Mouse (Mus musculus): Measurements from ENCODE around the gene Polr2a. TPM values are rescaled to one million over a fixed set of nuclear protein-coding genes. Genes with fewer than 3 reads are reported as not detected.
"Not testable (repeated sequence)": the region's sequence is repeated elsewhere in the genome, so short reads cannot be mapped to it uniquely, and the experiment has no call there.

Polr2a gene
- polyA plus RNA-seq, 1 experiment from 2014 or later = 23.7 TPM

GRCm38 (mm10) chr11:69704613-69705010, 53.8 kb downstream of the Polr2a start:
- Histone ChIP-seq H3K9ac (no peak overlapping the region), H3K4me2 (no peak overlapping the region), H3K4me3 (no peak overlapping the region), H3K27me3 (replicated peaks) (no peaks in the 10 kb centered on the region), H3K36me3 (no peaks in the 10 kb centered on the region), H3K4me1 (replicated peaks) (peaks cover 12% of the 10 kb centered on the region), H3K27ac (ENCODE audit: poor library complexity, severe bottlenecking) (no peak overlapping the region), H3K9me3 (replicated peaks) (no peaks in the 10 kb centered on the region)
- no peak for ATAC-seq (ENCODE audit: insufficient number of reproducible peaks, low FRiP score)
- 51% methylated on average over 2 of the region's 2 CpGs for WGBS

DNA sequence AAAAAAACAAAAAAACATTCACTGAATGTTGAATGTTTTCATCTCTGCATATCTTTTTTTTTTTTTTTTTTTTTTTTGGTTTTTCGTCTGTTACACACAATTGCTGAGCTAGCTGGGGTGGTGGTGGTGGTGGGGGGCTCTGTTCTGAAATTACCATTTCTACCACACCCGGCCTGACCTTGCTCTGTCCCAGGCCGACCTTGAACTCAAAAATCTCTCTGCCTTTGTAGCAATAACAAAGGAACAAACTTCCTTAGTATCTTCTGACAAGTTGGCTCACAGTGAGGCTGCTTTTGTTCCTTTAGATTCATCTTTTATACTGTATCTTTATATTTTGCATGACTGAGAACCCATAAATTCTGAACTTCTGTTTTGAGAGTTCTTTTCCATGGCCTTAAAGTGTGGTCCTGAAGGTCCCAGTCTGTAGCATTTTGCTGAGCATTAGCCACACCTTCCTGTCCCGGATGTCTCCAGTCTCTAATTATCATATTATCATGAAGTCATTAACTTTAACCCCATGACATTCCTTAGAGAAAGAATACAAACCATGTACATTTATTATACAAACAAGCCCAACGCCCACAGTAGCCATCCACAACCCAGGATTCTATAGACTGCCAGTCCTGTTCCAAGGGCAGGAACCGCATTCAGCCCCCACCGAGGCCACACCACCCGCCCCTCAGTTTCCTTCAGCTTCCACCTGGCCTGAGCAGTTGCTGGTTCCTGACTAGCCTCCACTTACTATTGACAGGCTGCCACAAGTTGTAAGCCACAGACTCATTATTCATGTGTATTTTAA, 54.4 kb downstream of the Polr2a start:
- peaks cover 15% of the 10 kb centered on the region for H3K4me1 ChIP-seq (replicated peaks)
- H3K27ac ChIP-seq (ENCODE audit: poor library complexity, severe bottlenecking) = no peak overlapping the region
- no peak for ATAC-seq (ENCODE audit: insufficient number of reproducible peaks, low FRiP score)
- no peak overlapping the region for H3K9ac ChIP-seq
- H3K4me3 ChIP-seq = no peak overlapping the region
- no peaks in the 10 kb centered on the region for H3K36me3 ChIP-seq
- H3K4me2 ChIP-seq = no peak overlapping the region
- 67% methylated on average over 8 of the region's 8 CpGs for WGBS
- H3K9me3 ChIP-seq (replicated peaks) = no peaks in the 10 kb centered on the region
- no peaks in the 10 kb centered on the region for H3K27me3 ChIP-seq (replicated peaks)

DNA sequence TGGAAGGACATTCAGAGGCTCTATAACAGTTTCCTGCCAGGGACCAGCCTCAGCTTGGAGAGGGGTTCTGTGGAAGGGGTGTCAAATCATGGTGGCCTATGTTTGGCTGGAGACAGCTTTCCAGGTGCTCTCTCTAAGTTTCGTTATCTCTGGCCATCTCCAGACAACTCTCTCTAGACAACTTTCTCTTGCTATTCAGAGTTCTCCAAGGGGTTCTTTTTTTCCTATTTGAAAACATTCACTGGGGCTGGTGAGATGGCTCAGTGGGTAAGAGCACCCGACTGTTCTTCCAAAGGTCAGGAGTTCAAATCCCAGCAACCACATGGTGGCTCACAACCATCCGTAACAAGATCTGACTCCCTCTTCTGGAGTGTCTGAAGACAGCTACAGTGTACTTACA, 55.1 kb downstream of the Polr2a start:
- not testable (repeated sequence) for H3K27ac ChIP-seq (ENCODE audit: poor library complexity, severe bottlenecking); ATAC-seq (ENCODE audit: insufficient number of reproducible peaks, low FRiP score); H3K27me3 ChIP-seq (replicated peaks); H3K4me2 ChIP-seq; H3K36me3 ChIP-seq; H3K9me3 ChIP-seq (replicated peaks); H3K9ac ChIP-seq; H3K4me3 ChIP-seq
- peaks cover 12% of the 10 kb centered on the region for H3K4me1 ChIP-seq (replicated peaks)
- 82% methylated on average over 3 of the region's 3 CpGs for WGBS

- H3K9ac ChIP-seq; H3K4me3 ChIP-seq; H3K27me3 ChIP-seq (replicated peaks); H3K9me3 ChIP-seq (replicated peaks); ATAC-seq (ENCODE audit: insufficient number of reproducible peaks, low FRiP score); H3K27ac ChIP-seq (ENCODE audit: poor library complexity, severe bottlenecking); H3K4me2 ChIP-seq; H3K36me3 ChIP-seq: not testable (repeated sequence)
- WGBS = 93% methylated on average over 10 of the region's 10 CpGs
- H3K4me1 ChIP-seq (replicated peaks) = peaks cover 12% of the 10 kb centered on the region
Observed at GRCm38 (mm10) chr11:69702886-69703285, 55.6 kb downstream of the Polr2a start.

GRCm38 (mm10) chr11:69699595-69699994, 58.8 kb downstream of the Polr2a start:
- peaks cover 22% of the 10 kb centered on the region for H3K4me1 ChIP-seq (replicated peaks)
- no peak overlapping the region for H3K27ac ChIP-seq (ENCODE audit: poor library complexity, severe bottlenecking)
- 0 out of 2 replicates have a peak, but pooled peaks cover 2% of the 10 kb centered on the region for H3K9me3 ChIP-seq (replicated peaks)
- no peak overlapping the region; the same call in 1 of the 2 replicates for H3K9ac ChIP-seq
- ATAC-seq (ENCODE audit: insufficient number of reproducible peaks, low FRiP score) = no peak
- no peaks in the 10 kb centered on the region for H3K36me3 ChIP-seq
- no peaks in the 10 kb centered on the region for H3K27me3 ChIP-seq (replicated peaks)
- WGBS = 12% methylated on average over 1 of the region's 1 CpGs
- 0 out of 2 replicates have a peak overlapping the region, but pooled peaks have one; percentile 1 for H3K4me2 ChIP-seq
- H3K4me3 ChIP-seq = no peak overlapping the region

- no peak for ATAC-seq (ENCODE audit: insufficient number of reproducible peaks, low FRiP score)
- Histone ChIP-seq H3K27me3 (replicated peaks) (no peaks in the 10 kb centered on the region), H3K36me3 (no peaks in the 10 kb centered on the region), H3K27ac (ENCODE audit: poor library complexity, severe bottlenecking) (no peak overlapping the region), H3K9me3 (replicated peaks) (0 out of 2 replicates have a peak, but pooled peaks cover 2% of the 10 kb centered on the region), H3K4me3 (no peak overlapping the region), H3K4me2 (no peak overlapping the region), H3K9ac (no peak overlapping the region), H3K4me1 (replicated peaks) (peaks cover 22% of the 10 kb centered on the region)
- WGBS = 68% methylated on average over 5 of the region's 5 CpGs
Observed at GRCm38 (mm10) chr11:69698574-69698973, 59.9 kb downstream of the Polr2a start.

GRCm38 (mm10) chr11:69697396-69697795, 61.0 kb downstream of the Polr2a start:
- WGBS = 81% methylated on average over 3 of the region's 3 CpGs
- no peak for ATAC-seq (ENCODE audit: insufficient number of reproducible peaks, low FRiP score)
- H3K4me3 ChIP-seq = no peak overlapping the region
- H3K9me3 ChIP-seq (replicated peaks) = 0 out of 2 replicates have a peak, but pooled peaks cover 2% of the 10 kb centered on the region
- no peaks in the 10 kb centered on the region for H3K27me3 ChIP-seq (replicated peaks)
- H3K27ac ChIP-seq (ENCODE audit: poor library complexity, severe bottlenecking) = no peak overlapping the region
- H3K9ac ChIP-seq = no peak overlapping the region
- no peaks in the 10 kb centered on the region for H3K36me3 ChIP-seq
- H3K4me2 ChIP-seq = no peak overlapping the region
- H3K4me1 ChIP-seq (replicated peaks) = peaks cover 26% of the 10 kb centered on the region

GRCm38 (mm10) chr11:69695361-69696181, 62.9 kb downstream of the Polr2a start, which contains the start of the genes Tnfsf12 and Tnfsfm13:
Gene Tnfsf12, minus strand, starts transcription at chr11:69695849.
Gene Tnfsfm13, minus strand, starts transcription at chr11:69696098.
- WGBS = 1% methylated on average over 39 of the region's 41 CpGs
- Histone ChIP-seq H3K9me3 (replicated peaks) (0 out of 2 replicates have a peak, but pooled peaks cover 2% of the 10 kb centered on the region), H3K36me3 (no peaks in the 10 kb centered on the region), H3K9ac (peak within 1 kb of the TSS; percentile 74), H3K4me3 (peak within 1 kb of the TSS; percentile 58), H3K27me3 (replicated peaks) (no peaks in the 10 kb centered on the region), H3K4me2 (peak within 1 kb of the TSS; percentile 86), H3K4me1 (replicated peaks) (peaks cover 26% of the 10 kb centered on the region), H3K27ac (ENCODE audit: poor library complexity, severe bottlenecking) (peak within 1 kb of the TSS; percentile 33)
- ATAC-seq (ENCODE audit: insufficient number of reproducible peaks, low FRiP score) = peak; percentile 73

DNA sequence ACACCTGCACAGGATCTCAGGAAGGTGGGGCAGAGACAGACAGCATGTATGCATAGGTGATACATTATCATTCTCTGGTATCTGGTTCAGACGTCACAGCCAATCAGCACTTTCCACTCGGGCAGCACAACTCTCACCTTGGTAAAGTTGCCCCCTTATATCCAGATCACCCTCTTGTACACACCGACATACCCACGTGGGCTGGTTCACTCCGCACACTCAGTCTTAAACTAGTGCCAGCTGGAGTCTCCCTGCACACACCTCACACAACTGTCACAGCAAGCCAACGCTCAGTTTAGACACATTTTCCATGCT, 63.4 kb downstream of the Polr2a start:
- ATAC-seq (ENCODE audit: insufficient number of reproducible peaks, low FRiP score) = peak; percentile 28
- 31% methylated on average over 6 of the region's 6 CpGs for WGBS
- peak overlapping the region; percentile 58 for H3K4me3 ChIP-seq
- no peaks in the 10 kb centered on the region for H3K27me3 ChIP-seq (replicated peaks)
- H3K9me3 ChIP-seq (replicated peaks) = 0 out of 2 replicates have a peak, but pooled peaks cover 2% of the 10 kb centered on the region
- no peaks in the 10 kb centered on the region for H3K36me3 ChIP-seq
- peaks cover 21% of the 10 kb centered on the region for H3K4me1 ChIP-seq (replicated peaks)
- peak overlapping the region; percentile 33; the same call in 1 of the 2 replicates for H3K27ac ChIP-seq (ENCODE audit: poor library complexity, severe bottlenecking)
- H3K4me2 ChIP-seq = peak overlapping the region; percentile 86
- H3K9ac ChIP-seq = peak overlapping the region; percentile 74

GRCm38 (mm10) chr11:69693421-69693965, 64.9 kb downstream of the Polr2a start:
- 57% methylated on average over 11 of the region's 11 CpGs for WGBS
- no peak for ATAC-seq (ENCODE audit: insufficient number of reproducible peaks, low FRiP score)
- Histone ChIP-seq H3K4me1 (replicated peaks) (peaks cover 14% of the 10 kb centered on the region), H3K27ac (ENCODE audit: poor library complexity, severe bottlenecking) (no peak overlapping the region), H3K9me3 (replicated peaks) (0 out of 2 replicates have a peak, but pooled peaks cover under 1% of the 10 kb centered on the region), H3K4me3 (no peak overlapping the region), H3K4me2 (no peak overlapping the region), H3K27me3 (replicated peaks) (no peaks in the 10 kb centered on the region), H3K9ac (no peak overlapping the region), H3K36me3 (no peaks in the 10 kb centered on the region)

GRCm38 (mm10) chr11:69692863-69693262, 65.6 kb downstream of the Polr2a start:
- ATAC-seq (ENCODE audit: insufficient number of reproducible peaks, low FRiP score) = no peak
- 89% methylated on average over 6 of the region's 6 CpGs for WGBS
- no peaks in the 10 kb centered on the region for H3K36me3 ChIP-seq
- no peak overlapping the region for H3K4me3 ChIP-seq
- H3K4me2 ChIP-seq = no peak overlapping the region
- H3K27me3 ChIP-seq (replicated peaks) = no peaks in the 10 kb centered on the region
- no peaks in the 10 kb centered on the region for H3K9me3 ChIP-seq (replicated peaks)
- H3K4me1 ChIP-seq (replicated peaks) = peaks cover 14% of the 10 kb centered on the region
- H3K9ac ChIP-seq = no peak overlapping the region
- H3K27ac ChIP-seq (ENCODE audit: poor library complexity, severe bottlenecking) = no peak overlapping the region

Data from heart, embryonic 12.5 days (tissue).